Mouse (Mus musculus): Measurements from ENCODE around the gene Gm10139.
"Not testable (repeated sequence)": the region's sequence is repeated elsewhere in the genome, so short reads cannot be mapped to it uniquely, and the experiment has no call there.

Gene Gm10139

DNA sequence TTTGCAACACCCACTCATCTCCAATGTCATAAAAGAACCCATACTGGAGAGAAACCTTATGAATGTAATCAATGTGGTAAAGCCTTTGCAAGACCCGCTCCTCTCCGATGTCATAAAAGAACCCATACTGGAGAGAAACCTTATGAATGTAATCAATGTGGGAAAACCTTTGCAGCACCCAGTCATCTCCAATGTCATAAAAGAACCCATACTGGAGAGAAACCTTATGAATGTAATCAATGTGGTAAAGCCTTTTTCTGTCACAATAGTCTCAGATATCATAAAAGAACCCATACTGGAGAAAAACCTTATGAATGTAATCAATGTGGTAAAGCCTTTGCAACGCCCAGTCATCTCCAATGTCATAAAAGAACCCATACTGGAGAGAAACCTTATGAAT is at the start of gene Gm10139:
Gene Gm10139, plus strand, starts transcription at position 301 of the 400 bp plus-strand sequence.
- not testable (repeated sequence) for DNase-seq (ENCODE audit: low spot score)

DNA sequence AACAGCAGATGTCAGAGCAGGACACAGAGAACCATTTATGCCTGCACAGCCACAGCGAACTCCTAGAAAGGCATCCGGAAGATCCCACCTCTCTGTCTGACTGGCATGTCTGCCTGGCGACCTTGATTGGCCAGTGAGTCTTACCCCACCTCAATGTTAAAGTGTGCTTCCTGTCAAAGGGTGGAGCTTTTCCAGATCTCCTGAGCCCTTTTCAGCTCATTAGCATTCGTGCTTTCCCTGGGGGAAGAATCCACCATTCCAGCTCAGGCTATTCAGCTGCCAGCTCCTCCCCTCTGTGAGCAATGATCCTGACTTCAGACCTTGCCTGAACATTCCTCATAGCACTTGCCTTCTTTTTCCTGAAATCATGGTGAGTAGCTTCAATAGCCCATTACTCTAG is 45.2 kb downstream of the Gm10139 start:
- DNase-seq (ENCODE audit: low spot score), result not testable (repeated sequence)

Measured in urinary bladder, postnatal 25 days (tissue).